Mouse (Mus musculus): ENCODE results near the gene Atg2a. TPM values are rescaled to one million over a fixed set of nuclear protein-coding genes. Genes with fewer than 3 reads are reported as not detected.
A peak's percentile ranks its signal among the peaks of the same experiment; 100 is the strongest.

Atg2a gene
- polyA plus RNA-seq, 1 experiment = 28.9 TPM

GRCm38 (mm10) chr19:6233647-6234046, 7.8 kb upstream of the Atg2a start:
- TF ChIP-seq CTCF (IDR thresholded peaks at IDR 0.05; ENCODE audit: extremely low read depth, insufficient read depth, low read length) (no peak), POLR2A (IDR thresholded peaks at IDR 0.05; ENCODE audit: extremely low read depth, insufficient read depth, low read length) (no peak)
- Histone ChIP-seq H3K4me3 (ENCODE audit: insufficient read depth, low read length) (no peak overlapping the region), H3K4me1 (ENCODE audit: control insufficient read depth, insufficient read depth, low read length) (peaks cover 5% of the 10 kb centered on the region), H3K27ac (ENCODE audit: insufficient read depth, low read length) (no peak overlapping the region)

GRCm38 (mm10) chr19:6234337-6235083, 7.0 kb upstream of the Atg2a start:
- Histone ChIP-seq H3K27ac (ENCODE audit: insufficient read depth, low read length) (no peak overlapping the region), H3K4me3 (ENCODE audit: insufficient read depth, low read length) (peak overlapping the region; percentile 51), H3K4me1 (ENCODE audit: control insufficient read depth, insufficient read depth, low read length) (peaks cover 5% of the 10 kb centered on the region)
- no peak for TF ChIP-seq CTCF (IDR thresholded peaks at IDR 0.05; ENCODE audit: extremely low read depth, insufficient read depth, low read length)
- TF ChIP-seq POLR2A (IDR thresholded peaks at IDR 0.05; ENCODE audit: extremely low read depth, insufficient read depth, low read length) = no peak

- Histone ChIP-seq H3K27ac (ENCODE audit: insufficient read depth, low read length) (peak within 1 kb of the TSS; percentile 86), H3K4me3 (ENCODE audit: insufficient read depth, low read length) (peak within 1 kb of the TSS; percentile 51), H3K4me1 (ENCODE audit: control insufficient read depth, insufficient read depth, low read length) (peaks cover 5% of the 10 kb centered on the region)
- TF ChIP-seq CTCF (IDR thresholded peaks at IDR 0.05; ENCODE audit: extremely low read depth, insufficient read depth, low read length) = peak; percentile 3; the same call in 1 of the 2 replicates
- TF ChIP-seq POLR2A (IDR thresholded peaks at IDR 0.05; ENCODE audit: extremely low read depth, insufficient read depth, low read length) = peak; percentile 62; the same call in 1 of the 2 replicates
Measured at GRCm38 (mm10) chr19:6235084-6236052, 6.1 kb upstream of the Atg2a start, which contains the start of gene Ppp2r5b. Gene Ppp2r5b (minus strand): TSS chr19:6235872.

DNA sequence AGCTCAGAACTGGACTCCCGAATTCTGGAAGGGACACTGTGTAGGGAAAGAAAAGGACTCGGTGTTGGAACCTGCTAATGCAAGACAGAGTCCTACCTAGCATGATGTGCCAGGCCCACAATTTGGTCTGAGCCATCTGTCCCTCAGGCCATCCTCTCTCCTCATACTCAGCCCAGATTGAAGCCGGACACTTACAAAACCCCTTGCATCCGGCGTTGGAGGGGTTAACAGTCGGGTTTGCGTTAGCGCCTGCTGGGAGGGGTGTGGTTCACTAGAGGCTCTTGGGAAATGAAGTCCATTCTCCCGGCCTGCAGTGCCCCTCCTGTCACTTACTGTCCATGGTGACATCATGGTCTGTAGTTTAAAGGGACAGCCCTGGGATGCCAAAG, 5.4 kb upstream of the Atg2a start:
- TF ChIP-seq POLR2A (IDR thresholded peaks at IDR 0.05; ENCODE audit: extremely low read depth, insufficient read depth, low read length) = no peak
- no peak for TF ChIP-seq CTCF (IDR thresholded peaks at IDR 0.05; ENCODE audit: extremely low read depth, insufficient read depth, low read length)
- Histone ChIP-seq H3K4me3 (ENCODE audit: insufficient read depth, low read length) (peak overlapping the region; percentile 51), H3K27ac (ENCODE audit: insufficient read depth, low read length) (peak overlapping the region; percentile 86), H3K4me1 (ENCODE audit: control insufficient read depth, insufficient read depth, low read length) (peaks cover 5% of the 10 kb centered on the region)

DNA sequence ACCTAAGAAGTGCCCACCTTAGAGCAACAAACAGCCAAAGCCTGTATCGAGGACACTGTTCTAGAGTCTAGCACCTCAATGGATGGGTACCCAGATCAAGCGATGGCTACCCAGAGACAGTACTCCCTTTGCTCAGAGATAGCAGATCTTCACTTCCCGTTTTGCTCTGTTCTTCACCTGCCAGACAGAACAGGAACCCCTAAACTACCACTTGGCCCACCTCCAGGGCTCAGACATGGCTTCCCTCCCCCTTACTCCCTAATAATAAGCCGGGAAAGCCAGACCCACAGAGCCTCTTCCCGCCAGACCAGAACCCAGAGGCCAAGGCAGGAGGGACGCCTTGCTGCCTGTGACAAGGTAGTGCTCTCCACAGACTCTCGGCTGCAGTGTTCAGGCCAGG, 4.6 kb upstream of the Atg2a start:
- TF ChIP-seq POLR2A (IDR thresholded peaks at IDR 0.05; ENCODE audit: extremely low read depth, insufficient read depth, low read length) (no peak), CTCF (IDR thresholded peaks at IDR 0.05; ENCODE audit: extremely low read depth, insufficient read depth, low read length) (no peak)

GRCm38 (mm10) chr19:6238740-6239139, 2.7 kb upstream of the Atg2a start:
- Histone ChIP-seq H3K4me1 (ENCODE audit: control insufficient read depth, insufficient read depth, low read length) (peaks cover 8% of the 10 kb centered on the region), H3K27ac (ENCODE audit: insufficient read depth, low read length) (no peak overlapping the region), H3K4me3 (ENCODE audit: insufficient read depth, low read length) (no peak overlapping the region)
- TF ChIP-seq POLR2A (IDR thresholded peaks at IDR 0.05; ENCODE audit: extremely low read depth, insufficient read depth, low read length) (no peak), CTCF (IDR thresholded peaks at IDR 0.05; ENCODE audit: extremely low read depth, insufficient read depth, low read length) (no peak)

More for the DNA sequence above, 4.6 kb upstream of the Atg2a start:
- Histone ChIP-seq H3K4me3 (ENCODE audit: insufficient read depth, low read length) (no peak overlapping the region), H3K27ac (ENCODE audit: insufficient read depth, low read length) (no peak overlapping the region), H3K4me1 (ENCODE audit: control insufficient read depth, insufficient read depth, low read length) (peaks cover 5% of the 10 kb centered on the region)

GRCm38 (mm10) chr19:6240136-6240535, 1.3 kb upstream of the Atg2a start:
- Histone ChIP-seq H3K27ac (ENCODE audit: insufficient read depth, low read length) (no peak overlapping the region), H3K4me3 (ENCODE audit: insufficient read depth, low read length) (no peak overlapping the region), H3K4me1 (ENCODE audit: control insufficient read depth, insufficient read depth, low read length) (peaks cover 3% of the 10 kb centered on the region; the same call in 1 of the 2 replicates)
- TF ChIP-seq CTCF (IDR thresholded peaks at IDR 0.05; ENCODE audit: extremely low read depth, insufficient read depth, low read length) (no peak), POLR2A (IDR thresholded peaks at IDR 0.05; ENCODE audit: extremely low read depth, insufficient read depth, low read length) (no peak)

DNA sequence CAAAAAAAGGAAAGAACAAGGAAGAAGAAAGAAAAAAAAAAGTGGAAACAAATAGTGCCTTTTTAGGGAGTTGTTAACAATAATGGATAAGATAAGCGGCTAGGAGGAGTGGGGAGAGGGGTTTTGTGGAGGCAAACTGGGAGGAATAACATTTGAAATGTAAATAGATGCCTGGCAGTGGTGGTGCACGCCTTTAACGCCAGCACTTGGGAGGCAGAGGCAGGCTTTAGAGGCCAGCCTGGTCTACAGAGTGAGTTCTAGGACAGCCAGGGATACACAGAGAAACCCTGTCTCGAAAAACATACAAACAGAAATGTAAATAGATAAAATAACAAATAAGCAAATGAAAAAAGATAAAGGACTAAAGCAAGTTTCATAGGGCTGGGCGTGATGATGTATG, 743 bp upstream of the Atg2a start:
- no peak for TF ChIP-seq CTCF (IDR thresholded peaks at IDR 0.05; ENCODE audit: extremely low read depth, insufficient read depth, low read length)
- no peak for TF ChIP-seq POLR2A (IDR thresholded peaks at IDR 0.05; ENCODE audit: extremely low read depth, insufficient read depth, low read length)
- Histone ChIP-seq H3K4me3 (ENCODE audit: insufficient read depth, low read length) (peak overlapping the region; percentile 73; the same call in 1 of the 2 replicates), H3K27ac (ENCODE audit: insufficient read depth, low read length) (no peak overlapping the region), H3K4me1 (ENCODE audit: control insufficient read depth, insufficient read depth, low read length) (peaks cover 3% of the 10 kb centered on the region; the same call in 1 of the 2 replicates)

DNA sequence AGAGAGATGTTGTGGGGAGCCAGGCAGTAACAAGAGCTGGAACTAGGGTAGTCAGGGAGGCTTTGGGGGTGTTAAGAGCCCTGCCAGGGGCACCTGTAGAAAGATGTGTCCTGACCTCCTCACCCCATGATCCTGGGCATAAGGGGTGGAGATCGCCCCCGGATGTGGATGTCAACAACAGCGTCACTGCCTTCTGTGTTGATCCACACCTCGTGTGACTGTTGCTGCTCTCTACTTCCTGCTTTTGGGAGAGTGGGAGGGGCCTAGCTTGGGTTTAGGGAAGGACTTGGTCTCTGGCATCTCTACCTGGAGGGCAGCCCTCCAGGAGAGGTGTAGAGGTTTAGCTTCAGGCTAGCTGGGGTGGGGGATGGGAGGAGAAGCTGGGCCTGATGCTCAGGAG, 813 bp downstream of the Atg2a start:
- H3K4me1 ChIP-seq (ENCODE audit: control insufficient read depth, insufficient read depth, low read length) = peaks cover 3% of the 10 kb centered on the region; the same call in 1 of the 2 replicates
- no peak overlapping the region for H3K27ac ChIP-seq (ENCODE audit: insufficient read depth, low read length)
- H3K4me3 ChIP-seq (ENCODE audit: insufficient read depth, low read length) = peak overlapping the region; percentile 73
- no peak for TF ChIP-seq CTCF (IDR thresholded peaks at IDR 0.05; ENCODE audit: extremely low read depth, insufficient read depth, low read length)
- no peak for TF ChIP-seq POLR2A (IDR thresholded peaks at IDR 0.05; ENCODE audit: extremely low read depth, insufficient read depth, low read length)
